Mouse (Mus musculus) ES-E14 (cell line): ENCODE measurements around the gene Rcsd1. TPM values are rescaled to one million over a fixed set of nuclear protein-coding genes. Genes with fewer than 3 reads are reported as not detected.

Source experiments
- DNase-seq: peaks from one replicate; pipeline ENCODE4 v3.0.0-alpha.2; 2013; ENCODE audit warnings: low read depth, low spot score
- H3K27ac ChIP-seq: 2 replicates; pipeline ENCODE4 v1.5.1; 2012; ENCODE audit warnings: low read depth, mild to moderate bottlenecking, low read length, moderate library complexity, mixed read lengths; ENCODE audit not compliant: poor library complexity, insufficient read depth, severe bottlenecking
- H3K36me3 ChIP-seq: 2 replicates; pipeline ENCODE4 v1.6.1; 2012; ENCODE audit warnings: mild to moderate bottlenecking, low read length, moderate library complexity, mixed read lengths; ENCODE audit not compliant: control insufficient read depth, poor library complexity, insufficient read depth, severe bottlenecking
- H3K4me1 ChIP-seq, 2 experiments: fragments of 150-350 bp in 1 of 2; sonication (generic) in 1 of 2; 2 replicates each; pipeline ENCODE4 v1.6.1; 2012; ENCODE audit warnings: low read length in 2 of 2, mild to moderate bottlenecking in 1 of 2, mixed read lengths in 1 of 2; ENCODE audit not compliant: control insufficient read depth in 2 of 2, insufficient read depth in 2 of 2, poor library complexity in 1 of 2
- H3K4me3 ChIP-seq, 2 experiments: fragments of 150-350 bp in 1 of 2; sonication (generic) in 1 of 2; 2 replicates each; pipeline ENCODE4 v1.5.1; 2012; ENCODE audit warnings: low read length in 2 of 2, low read depth in 1 of 2, mild to moderate bottlenecking in 1 of 2, mixed read lengths in 1 of 2; ENCODE audit not compliant: insufficient read depth in 1 of 2, poor library complexity in 1 of 2, severe bottlenecking in 1 of 2
- H3K9ac ChIP-seq: 2 replicates; pipeline ENCODE4 v1.6.1; 2012; ENCODE audit warnings: low read depth, mild to moderate bottlenecking, low read length, mixed read lengths; ENCODE audit not compliant: poor library complexity, insufficient read depth, severe bottlenecking
- H3K9me3 ChIP-seq: fragments of 150-350 bp; sonication (generic); 2 replicates; pipeline ENCODE4 v1.6.1; 2012; ENCODE audit warnings: low read depth, mild to moderate bottlenecking, low read length; ENCODE audit not compliant: control insufficient read depth, insufficient read depth
- CHD2 ChIP-seq: IDR thresholded peaks from 2 replicates; pipeline ENCODE4 v1.6.1; 2014; ENCODE audit warnings: mild to moderate bottlenecking, low read depth, low read length, inconsistent platforms
- HCFC1 ChIP-seq: IDR thresholded peaks from 2 replicates; pipeline ENCODE4 v1.6.1; 2012; ENCODE audit warnings: low read length, inconsistent platforms, borderline replicate concordance; ENCODE audit not compliant: insufficient read depth
- MAFK ChIP-seq: IDR thresholded peaks from 2 replicates; pipeline ENCODE4 v1.6.1; 2014; ENCODE audit warnings: mild to moderate bottlenecking, low read depth, low read length, inconsistent platforms; ENCODE audit not compliant: insufficient read depth
- ZC3H11A ChIP-seq: IDR thresholded peaks from 2 replicates; pipeline ENCODE4 v1.6.1; 2012; ENCODE audit warnings: low read depth, mild to moderate bottlenecking, inconsistent platforms, low read length, borderline replicate concordance
- ZNF384 ChIP-seq: IDR thresholded peaks from 2 replicates; pipeline ENCODE4 v1.6.1; 2012; ENCODE audit warnings: low read depth, low read length, inconsistent platforms
- in situ Hi-C, 2 experiments: fragments of 600-800 bp; cut with MboI; formaldehyde crosslinking; loops; one replicate each; pipeline ENCODE4 v1.15.1; 2025; ENCODE audit warnings: low sequenced_read_pairs in 2 of 2, inconsistent platforms in 1 of 2; ENCODE audit not compliant: unreplicated experiment in 2 of 2
- total RNA-seq: library from RNA; depleted of rRNA; stranded (reverse); fragments of 300-350 nt; gene quantifications from 2 replicates; pipeline ENCODE4 v1.2.3, GENCODE M21; 2012

The Rcsd1 gene
- total RNA-seq, 1 experiment = 5.4 TPM

- no peak for TF ChIP-seq HCFC1
- TF ChIP-seq ZC3H11A = no peak
- TF ChIP-seq CHD2 = no peak
- TF ChIP-seq MAFK = no peak
- no peak for TF ChIP-seq ZNF384
- H3K9me3 ChIP-seq = no peaks in the 10 kb centered on the region
- H3K36me3 ChIP-seq = no peaks in the 10 kb centered on the region
- in situ Hi-C loops = loop anchor here in 1 of 2 experiments (10.0 kb wide), 1 partner anchor 73 kb away; no protein-coding TSS in a partner anchor
- H3K4me3 ChIP-seq = no peak overlapping the region
- no peak for DNase-seq
- H3K9ac ChIP-seq = no peak overlapping the region
- H3K27ac ChIP-seq = no peak overlapping the region
- peaks cover 0 to 7% of the 10 kb centered on the region in 2 experiments; a peak in 1 of 4 replicates for H3K4me1 ChIP-seq
Measured at GRCm38 (mm10) chr1:165661725-165662124, 47.8 kb downstream of the Rcsd1 start.

GRCm38 (mm10) chr1:165661191-165661590, 48.4 kb downstream of the Rcsd1 start:
- H3K9me3 ChIP-seq = no peaks in the 10 kb centered on the region
- H3K27ac ChIP-seq = no peak overlapping the region
- no peak for DNase-seq
- TF ChIP-seq CHD2 (no peak), MAFK (no peak), ZC3H11A (no peak), ZNF384 (no peak), HCFC1 (no peak)
- in situ Hi-C loops = loop anchor here in 1 of 2 experiments (10.0 kb wide), 1 partner anchor 74 kb away; no protein-coding TSS in a partner anchor
- H3K36me3 ChIP-seq = no peaks in the 10 kb centered on the region
- no peak overlapping the region for H3K9ac ChIP-seq
- H3K4me3 ChIP-seq = no peak overlapping the region
- H3K4me1 ChIP-seq = peaks cover 0 to 7% of the 10 kb centered on the region in 2 experiments; a peak in 1 of 4 replicates

- in situ Hi-C loops = loop anchor here in 1 of 2 experiments (10.0 kb wide), 1 partner anchor 74 kb away; no protein-coding TSS in a partner anchor
Measured at GRCm38 (mm10) chr1:165660774-165661173, 48.8 kb downstream of the Rcsd1 start.

GRCm38 (mm10) chr1:165658602-165659001, 51.0 kb downstream of the Rcsd1 start:
- H3K9ac ChIP-seq = no peak overlapping the region
- no peak overlapping the region for H3K4me3 ChIP-seq
- TF ChIP-seq ZC3H11A (0 out of 2 replicates have a peak, but pooled peaks have one; percentile 33), MAFK (no peak), CHD2 (no peak)
- no peaks in the 10 kb centered on the region for H3K36me3 ChIP-seq
- peaks cover 0 to 7% of the 10 kb centered on the region in 2 experiments; a peak in 1 of 4 replicates for H3K4me1 ChIP-seq
- H3K27ac ChIP-seq = no peak overlapping the region
- in situ Hi-C loops = no loop called here
- H3K9me3 ChIP-seq = no peaks in the 10 kb centered on the region
- DNase-seq = peak; percentile 79

More at GRCm38 (mm10) chr1:165660774-165661173, 48.8 kb downstream of the Rcsd1 start:
- H3K4me3 ChIP-seq = no peak overlapping the region
- H3K27ac ChIP-seq = no peak overlapping the region
- H3K9ac ChIP-seq = no peak overlapping the region
- H3K9me3 ChIP-seq = no peaks in the 10 kb centered on the region
- peak; percentile 77 for TF ChIP-seq ZC3H11A
- no peak for TF ChIP-seq ZNF384
- H3K4me1 ChIP-seq = peaks cover 0 to 7% of the 10 kb centered on the region in 2 experiments; a peak in 1 of 4 replicates
- no peaks in the 10 kb centered on the region for H3K36me3 ChIP-seq
- no peak for DNase-seq

- no peak for DNase-seq
- Histone ChIP-seq H3K9ac (peak overlapping the region; percentile 55; the same call in 1 of the 2 replicates), H3K27ac (no peak overlapping the region), H3K4me3 (peak overlapping the region; percentile 30 to 55; a peak in 3 of 4 replicates), H3K9me3 (no peaks in the 10 kb centered on the region), H3K4me1 (peaks cover 2 to 11% of the 10 kb centered on the region in 2 experiments; a peak in 2 of 4 replicates), H3K36me3 (no peaks in the 10 kb centered on the region)
- in situ Hi-C loops = no loop called here
- TF ChIP-seq MAFK (no peak), CHD2 (no peak), HCFC1 (no peak), ZNF384 (no peak)
Measured at GRCm38 (mm10) chr1:165655482-165655881, 54.1 kb downstream of the Rcsd1 start.
